Mouse (Mus musculus) telencephalon, adult 2 months (tissue): Measurements from ENCODE around the gene Usp17lc.
"Not testable (repeated sequence)": the region's sequence is repeated elsewhere in the genome, so short reads cannot be mapped to it uniquely, and the experiment has no call there.

Experiments
- DNase-seq: peaks from one replicate; pipeline ENCODE4 v3.0.0-alpha.2; 2011; ENCODE audit warnings: low read depth, low spot score

Usp17lc gene

GRCm38 (mm10) chr7:103414772-103415171, at the start of gene Usp17lc:
Gene Usp17lc, plus strand, starts transcription at chr7:103415072.
- not testable (repeated sequence) for DNase-seq

- DNase-seq: no peak
These were observed 28.8 kb upstream of the Usp17lc start, which contains the start of gene Olfr603 for GRCm38 (mm10) chr7:103386077-103386476. Gene Olfr603, minus strand, starts transcription at chr7:103386177.

DNA sequence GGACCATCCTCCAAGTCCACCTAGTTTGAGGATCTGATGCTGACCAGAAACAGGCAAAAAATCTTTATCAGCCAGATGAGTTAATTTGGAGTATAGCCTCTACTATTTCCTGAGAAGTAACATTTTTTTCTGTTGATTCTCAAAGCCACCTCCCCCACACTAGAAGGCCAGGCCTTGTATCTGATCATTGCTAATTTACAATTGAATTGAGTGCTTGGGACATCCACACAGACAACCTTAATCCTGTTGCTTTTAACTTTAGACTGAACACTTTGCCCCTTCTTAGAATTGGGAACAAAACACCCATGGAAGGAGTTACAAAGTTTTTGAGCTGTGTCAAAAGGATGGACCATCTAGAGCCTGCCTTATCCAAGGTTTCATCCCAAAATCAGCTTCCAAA, 17.1 kb upstream of the Usp17lc start:
- DNase-seq: no peak

DNA sequence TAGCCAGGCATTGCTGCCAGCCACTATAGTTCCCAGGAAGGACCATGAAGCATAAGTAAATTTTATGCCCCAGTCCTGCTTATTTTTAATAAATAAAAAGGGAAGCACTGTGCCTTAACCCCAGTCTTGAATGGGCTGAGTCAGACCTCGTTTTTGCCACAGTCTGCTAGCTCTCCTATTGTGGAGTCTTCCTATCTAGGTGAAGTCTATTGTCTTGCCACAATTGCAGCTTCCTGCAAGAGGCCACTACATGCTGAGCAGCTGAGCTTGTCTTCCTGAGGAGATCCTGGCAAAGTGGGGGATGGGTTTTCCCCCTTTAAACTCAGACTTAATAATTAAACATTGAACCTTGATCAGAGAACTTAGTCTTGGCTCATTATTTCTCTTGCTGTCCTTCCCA, 15.9 kb upstream of the Usp17lc start:
- no peak for DNase-seq

DNA sequence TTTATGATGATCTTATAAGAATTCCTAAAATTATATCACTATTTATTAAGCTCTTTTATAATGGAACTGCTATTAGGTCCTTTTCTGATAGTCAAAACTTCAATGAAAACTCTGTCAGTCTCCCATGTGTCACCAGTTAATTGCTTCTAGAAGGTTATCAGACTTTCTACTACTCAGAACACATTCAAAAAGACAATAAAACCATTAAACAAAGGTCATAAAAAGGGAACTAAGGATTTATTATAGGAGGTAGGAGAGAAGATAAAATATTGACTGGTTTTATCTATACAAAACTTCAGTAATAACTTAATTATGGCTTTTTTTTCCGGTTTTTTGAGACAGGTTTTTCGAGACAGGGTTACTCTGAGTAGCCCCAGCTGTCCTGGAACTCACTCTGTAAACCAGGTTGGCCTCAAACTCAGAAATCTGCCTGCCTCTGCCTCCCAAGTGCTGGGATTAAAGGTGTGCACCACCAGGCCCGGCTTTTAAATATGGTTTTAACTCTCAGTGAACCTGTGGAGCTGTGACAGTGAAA, 8.3 kb upstream of the Usp17lc start:
- DNase-seq: not testable (repeated sequence)

GRCm38 (mm10) chr7:103445339-103445738, 30.5 kb downstream of the Usp17lc start, which contains the start of gene Olfr605:
Gene Olfr605, minus strand, starts transcription at chr7:103445439.
- DNase-seq: no peak

DNA sequence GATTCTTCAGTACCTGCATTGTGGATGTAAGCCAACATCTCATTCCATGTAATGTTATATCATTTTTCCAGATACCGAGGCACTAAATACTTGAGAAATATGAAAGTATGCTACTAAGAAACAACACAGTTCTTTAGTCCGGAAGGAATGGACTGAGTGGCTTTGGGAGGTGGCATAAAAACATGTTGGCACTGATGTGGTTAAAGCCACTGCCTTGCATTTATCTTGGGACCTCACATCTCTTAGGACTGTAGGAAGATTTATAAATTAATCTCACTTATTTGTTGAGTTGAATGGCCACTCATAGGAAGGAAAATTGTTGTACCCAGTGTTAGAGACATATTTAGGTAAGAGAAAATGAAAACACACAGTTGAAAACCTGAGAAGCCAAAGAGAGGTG, 33.9 kb downstream of the Usp17lc start, which contains the start of gene Olfr606:
Olfr606 (plus strand) TSS at position 301 of the 400 bp plus-strand sequence.
- no peak for DNase-seq

DNA sequence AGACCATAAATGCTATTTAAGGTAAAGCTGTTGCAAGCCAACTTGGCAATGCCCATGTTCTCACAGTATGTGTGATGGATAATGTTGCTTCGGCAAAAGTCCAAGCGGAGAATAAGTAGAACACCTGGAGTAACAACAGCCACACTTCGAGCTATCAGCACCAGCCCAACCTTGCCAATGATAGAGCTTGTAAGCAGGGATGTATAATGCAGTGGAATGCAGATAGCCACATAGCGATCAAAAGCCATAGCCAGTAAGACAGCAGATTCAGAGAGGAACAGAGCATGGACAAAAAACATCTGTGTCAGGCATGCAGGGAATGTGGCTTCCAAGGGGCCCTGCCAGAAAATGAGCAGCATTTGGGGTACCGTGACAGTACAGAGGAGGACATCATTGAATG, 45.7 kb downstream of the Usp17lc start:
- DNase-seq: no peak
